Mouse (Mus musculus) heart, embryonic 13.5 days (tissue): ENCODE data around the gene Tbc1d9. TPM values are rescaled to one million over a fixed set of nuclear protein-coding genes. Genes with fewer than 3 reads are reported as not detected.

Experiments used
- ATAC-seq: fragments of 200-750 bp; cut with Nextera tagmentation; 2 replicates; pipeline ENCODE4 v1.8.0; 2017; ENCODE audit warnings: moderate TSS enrichment; ENCODE audit not compliant: insufficient number of reproducible peaks, low FRiP score, low TSS enrichment; ENCODE audit errors: extremely low read depth
- H3K27ac ChIP-seq: fragments of 300-500 bp; sonication (generic); replicated peaks from 2 replicates; pipeline ENCODE4 v1.5.1; 2015; ENCODE audit warnings: moderate library complexity, mild to moderate bottlenecking, inconsistent platforms
- H3K27me3 ChIP-seq: fragments of 300-500 bp; sonication (generic); replicated peaks from 2 replicates; pipeline ENCODE4 v1.6.1; 2015; ENCODE audit warnings: mild to moderate bottlenecking, inconsistent platforms
- H3K36me3 ChIP-seq: fragments of 300-500 bp; sonication (generic); 2 replicates; pipeline ENCODE4 v1.6.1; 2015; ENCODE audit warnings: mild to moderate bottlenecking, inconsistent platforms
- H3K4me1 ChIP-seq: fragments of 300-500 bp; sonication (generic); 2 replicates; pipeline ENCODE4 v1.6.1; 2015; ENCODE audit warnings: inconsistent platforms
- H3K4me2 ChIP-seq: fragments of 300-500 bp; sonication (generic); 2 replicates; pipeline ENCODE4 v1.6.1; 2015; ENCODE audit warnings: inconsistent platforms, mild to moderate bottlenecking, moderate library complexity
- H3K4me3 ChIP-seq: fragments of 300-500 bp; sonication (generic); 2 replicates; pipeline ENCODE4 v1.5.1; 2015; ENCODE audit warnings: moderate library complexity, mild to moderate bottlenecking, inconsistent platforms
- H3K9ac ChIP-seq: fragments of 300-500 bp; sonication (generic); 2 replicates; pipeline ENCODE4 v1.6.1; 2015; ENCODE audit warnings: inconsistent platforms, mild to moderate bottlenecking, moderate library complexity
- H3K9me3 ChIP-seq: fragments of 300-500 bp; sonication (generic); 2 replicates; pipeline ENCODE4 v1.6.1; 2016; ENCODE audit warnings: inconsistent platforms
- WGBS: fragments of 180-500 bp; shearing (Covaris S2); methylation state at CpG from one replicate; pipeline ENCODE4 v1.1.7; 2015; ENCODE audit warnings: mixed read lengths; 5-methylcytosine and 5-hydroxymethylcytosine counted together
- polyA plus RNA-seq: library from polyadenylated mRNA; unstranded; fragments of >200 nt; fragmentation: Nextera tagmentation; extraction: Ambion mirVana; gene quantifications from 2 replicates; pipeline ENCODE4 v1.2.1, GENCODE M21; 2015

Gene Tbc1d9
- polyA plus RNA-seq, 1 experiment from 2014 or later: 0.79 TPM

DNA sequence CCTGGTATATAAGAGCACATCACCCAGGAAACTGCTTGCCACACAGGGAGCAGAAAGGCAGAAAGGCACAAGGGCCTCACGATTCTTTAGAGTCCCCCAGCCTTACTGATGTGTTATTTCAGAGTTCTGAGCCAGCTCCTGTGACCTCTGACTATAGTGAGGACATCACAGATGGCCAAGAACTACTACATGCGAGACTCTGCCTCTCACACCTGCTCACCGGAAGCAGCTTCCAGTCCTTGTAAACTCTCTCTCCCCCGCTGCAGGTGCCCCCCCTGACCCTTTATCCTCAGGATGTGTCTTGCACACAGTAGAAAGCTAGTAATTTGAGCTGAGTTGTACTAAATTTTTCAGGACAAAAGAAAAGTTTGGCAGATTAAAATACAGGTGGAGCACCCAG lies 44.4 kb downstream of the Tbc1d9 start:
- Histone ChIP-seq H3K9ac (no peak overlapping the region), H3K4me3 (no peak overlapping the region), H3K4me2 (no peak overlapping the region), H3K4me1 (peaks cover 4% of the 10 kb centered on the region), H3K36me3 (peaks cover 3% of the 10 kb centered on the region; the same call in 1 of the 2 replicates), H3K9me3 (no peaks in the 10 kb centered on the region), H3K27me3 (no peaks in the 10 kb centered on the region), H3K27ac (no peak overlapping the region)
- ATAC-seq: no peak
- WGBS: 66% methylated on average over 4 of the region's 4 CpGs

DNA sequence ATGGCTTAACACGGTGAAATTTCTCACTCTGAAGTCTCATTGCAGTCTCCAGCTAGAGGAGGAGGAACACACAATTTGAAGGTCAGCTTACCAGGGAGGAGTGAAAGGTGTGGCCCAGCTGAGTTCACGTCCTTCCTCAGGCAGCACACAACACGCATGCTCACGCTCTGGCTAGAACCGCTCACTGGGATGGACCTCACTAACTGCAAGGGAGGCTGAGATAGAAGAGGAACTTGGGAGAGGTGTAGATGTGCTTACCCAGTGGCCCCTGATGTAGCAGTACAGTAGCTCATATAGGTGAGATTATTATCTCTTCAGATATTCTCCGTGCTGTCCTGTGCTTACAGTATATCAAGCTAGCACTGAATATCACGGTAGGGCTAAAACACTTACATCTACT lies 45.5 kb downstream of the Tbc1d9 start:
- Histone ChIP-seq H3K4me2 (no peak overlapping the region), H3K36me3 (peaks cover 3% of the 10 kb centered on the region; the same call in 1 of the 2 replicates), H3K9me3 (no peaks in the 10 kb centered on the region), H3K27ac (no peak overlapping the region), H3K9ac (no peak overlapping the region), H3K27me3 (no peaks in the 10 kb centered on the region), H3K4me1 (peaks cover 15% of the 10 kb centered on the region), H3K4me3 (no peak overlapping the region)
- ATAC-seq: no peak
- 86% methylated on average over 7 of the region's 7 CpGs for WGBS

DNA sequence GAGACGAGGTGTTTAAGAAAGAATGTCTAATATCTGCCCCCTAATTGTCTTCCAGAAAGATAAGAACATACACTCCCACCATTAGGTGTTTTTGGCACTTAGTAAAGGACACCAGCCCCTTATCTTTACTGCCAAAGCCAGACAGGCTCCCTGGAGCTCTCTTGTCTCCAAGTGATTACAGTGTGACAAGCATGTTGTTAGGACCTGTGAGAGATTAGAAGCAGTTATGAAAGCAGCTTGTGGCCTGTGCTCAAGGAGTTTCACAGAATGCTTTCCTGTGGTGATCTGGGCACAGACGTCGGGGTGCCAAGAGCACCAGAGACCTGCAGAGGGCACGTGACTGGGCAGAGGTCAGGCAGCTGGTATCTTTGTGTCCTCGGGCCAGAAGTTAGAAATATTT lies 49.9 kb downstream of the Tbc1d9 start:
- H3K27ac ChIP-seq: peak overlapping the region; percentile 72
- ATAC-seq: peak; percentile 48; the same call in 1 of the 2 replicates
- peak overlapping the region; percentile 45 for H3K4me2 ChIP-seq
- 5% methylated on average over 5 of the region's 5 CpGs for WGBS
- H3K4me3 ChIP-seq: no peak overlapping the region
- no peaks in the 10 kb centered on the region for H3K9me3 ChIP-seq
- no peak overlapping the region for H3K9ac ChIP-seq
- peaks cover 30% of the 10 kb centered on the region for H3K4me1 ChIP-seq
- no peaks in the 10 kb centered on the region for H3K27me3 ChIP-seq
- peaks cover 3% of the 10 kb centered on the region; the same call in 1 of the 2 replicates for H3K36me3 ChIP-seq

DNA sequence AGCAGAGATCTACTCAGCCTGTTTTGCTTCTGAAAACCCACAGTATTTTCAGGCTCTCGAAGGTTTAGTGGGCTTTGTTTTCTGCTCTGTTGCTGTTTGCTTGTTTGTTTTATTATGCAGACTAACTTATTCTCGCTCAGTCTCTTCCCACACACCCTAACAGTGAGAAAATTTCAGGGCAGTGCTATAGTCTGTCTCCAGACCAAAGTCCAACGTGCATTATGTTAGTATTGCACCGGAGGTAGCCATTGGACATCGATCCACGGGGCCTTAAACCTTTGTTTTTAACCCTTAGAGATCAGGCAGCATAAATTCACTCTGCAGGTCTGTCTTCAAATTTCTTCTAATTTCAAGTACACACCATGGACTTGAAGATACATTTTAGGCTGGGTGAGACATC lies 51.4 kb downstream of the Tbc1d9 start:
- Histone ChIP-seq H3K9ac (no peak overlapping the region), H3K4me3 (no peak overlapping the region), H3K27me3 (no peaks in the 10 kb centered on the region), H3K4me2 (peak overlapping the region; percentile 45; the same call in 1 of the 2 replicates), H3K9me3 (no peaks in the 10 kb centered on the region), H3K36me3 (no peaks in the 10 kb centered on the region; the same call in 1 of the 2 replicates), H3K27ac (no peak overlapping the region), H3K4me1 (peaks cover 30% of the 10 kb centered on the region)
- 80% methylated on average over 6 of the region's 6 CpGs for WGBS
- no peak for ATAC-seq

DNA sequence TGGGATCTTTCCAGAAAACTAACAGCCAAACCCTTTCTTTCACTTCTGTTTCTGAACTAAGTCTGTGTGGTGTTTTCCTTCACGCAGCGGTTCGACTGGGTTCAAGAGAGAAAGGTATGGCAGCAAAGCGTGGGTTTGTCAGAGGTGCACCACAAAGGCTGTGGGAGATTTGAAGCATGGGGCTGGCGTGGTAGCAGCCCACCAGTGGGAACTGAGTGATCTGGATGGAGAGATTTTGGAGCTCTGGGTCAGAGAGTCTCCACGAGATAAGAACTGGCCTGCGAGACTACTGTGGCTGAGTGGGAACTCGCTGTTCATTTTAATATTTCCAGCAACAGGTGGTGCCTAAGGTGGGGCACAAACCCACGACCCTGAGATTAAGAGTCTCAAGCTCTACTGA lies 52.0 kb downstream of the Tbc1d9 start:
- H3K9ac ChIP-seq: no peak overlapping the region
- H3K4me1 ChIP-seq: peaks cover 30% of the 10 kb centered on the region
- H3K4me3 ChIP-seq: no peak overlapping the region
- no peak for ATAC-seq
- no peaks in the 10 kb centered on the region; the same call in 1 of the 2 replicates for H3K36me3 ChIP-seq
- WGBS: 88% methylated on average over 9 of the region's 9 CpGs
- no peaks in the 10 kb centered on the region for H3K27me3 ChIP-seq
- H3K27ac ChIP-seq: no peak overlapping the region
- H3K4me2 ChIP-seq: no peak overlapping the region
- no peaks in the 10 kb centered on the region for H3K9me3 ChIP-seq

DNA sequence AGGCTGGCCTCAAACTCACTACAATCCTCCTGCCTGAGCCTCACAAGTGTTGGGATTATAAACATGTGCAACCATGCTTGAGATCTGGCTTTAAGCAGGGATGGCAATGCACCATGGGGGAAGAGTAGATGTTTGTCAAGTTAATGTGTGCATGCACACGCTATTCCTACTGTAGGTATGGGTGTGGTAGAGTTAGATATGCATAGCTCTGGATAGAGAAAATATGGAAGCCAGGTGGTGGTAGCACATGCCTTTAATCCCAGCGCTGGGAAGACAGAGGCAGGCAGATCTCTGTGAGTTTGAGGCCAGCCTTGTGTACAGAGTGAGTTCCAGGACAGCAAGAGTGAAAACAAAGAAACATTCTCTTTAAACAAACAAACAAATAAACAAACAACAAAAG lies 52.7 kb downstream of the Tbc1d9 start:
- no peak for ATAC-seq
- peaks cover 30% of the 10 kb centered on the region for H3K4me1 ChIP-seq
- H3K4me3 ChIP-seq: no peak overlapping the region
- no peak overlapping the region for H3K27ac ChIP-seq
- no peaks in the 10 kb centered on the region for H3K9me3 ChIP-seq
- H3K4me2 ChIP-seq: no peak overlapping the region
- WGBS: 86% methylated on average over 2 of the region's 2 CpGs
- H3K36me3 ChIP-seq: no peaks in the 10 kb centered on the region; the same call in 1 of the 2 replicates
- H3K27me3 ChIP-seq: no peaks in the 10 kb centered on the region
- H3K9ac ChIP-seq: no peak overlapping the region

DNA sequence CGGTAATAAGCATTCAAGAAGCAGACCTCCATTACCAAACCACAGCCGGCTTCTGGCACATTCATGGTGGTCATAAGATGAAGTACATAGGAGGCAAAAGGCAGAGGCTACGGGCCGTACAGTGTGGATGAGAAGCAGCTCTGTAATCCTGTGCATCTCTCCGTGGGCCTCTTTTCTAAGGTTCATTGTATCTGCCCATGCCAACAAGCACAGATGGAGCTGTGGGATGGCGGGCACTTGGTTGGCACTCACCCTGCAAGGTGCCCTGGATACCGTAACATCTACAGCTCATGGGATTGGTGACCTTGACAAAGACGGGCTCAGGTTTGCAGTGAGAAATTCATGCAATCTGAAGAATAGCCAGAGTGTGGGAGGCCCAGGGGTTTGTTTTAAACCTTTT lies 54.2 kb downstream of the Tbc1d9 start:
- Histone ChIP-seq H3K27me3 (no peaks in the 10 kb centered on the region), H3K9me3 (no peaks in the 10 kb centered on the region), H3K36me3 (no peaks in the 10 kb centered on the region), H3K27ac (no peak overlapping the region), H3K9ac (no peak overlapping the region), H3K4me2 (no peak overlapping the region), H3K4me3 (no peak overlapping the region), H3K4me1 (peaks cover 30% of the 10 kb centered on the region)
- ATAC-seq: no peak
- 86% methylated on average over 8 of the region's 8 CpGs for WGBS

DNA sequence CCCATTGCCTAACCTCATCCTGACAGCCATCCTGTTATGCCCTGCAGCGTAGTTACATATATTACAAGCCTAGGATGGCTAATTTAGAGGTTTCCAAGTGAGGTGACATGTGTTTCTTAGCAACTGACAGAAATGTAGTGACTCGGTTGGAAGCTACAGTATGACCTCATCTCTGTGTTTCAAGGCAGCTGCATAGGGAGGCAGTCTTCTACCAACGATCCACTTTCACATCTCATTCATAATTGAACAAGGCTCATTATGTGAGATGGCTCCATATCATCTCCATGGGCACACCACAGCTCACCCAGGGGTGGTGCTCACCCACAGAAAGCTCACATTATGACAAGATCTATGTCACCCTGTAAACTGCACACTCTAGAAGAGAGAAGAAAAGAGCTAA lies 55.6 kb downstream of the Tbc1d9 start:
- Histone ChIP-seq H3K27me3 (no peaks in the 10 kb centered on the region), H3K4me3 (no peak overlapping the region), H3K36me3 (no peaks in the 10 kb centered on the region), H3K27ac (no peak overlapping the region), H3K4me1 (peaks cover 17% of the 10 kb centered on the region), H3K4me2 (no peak overlapping the region), H3K9ac (no peak overlapping the region), H3K9me3 (no peaks in the 10 kb centered on the region)
- ATAC-seq: no peak
- 74% methylated on average over 3 of the region's 3 CpGs for WGBS

DNA sequence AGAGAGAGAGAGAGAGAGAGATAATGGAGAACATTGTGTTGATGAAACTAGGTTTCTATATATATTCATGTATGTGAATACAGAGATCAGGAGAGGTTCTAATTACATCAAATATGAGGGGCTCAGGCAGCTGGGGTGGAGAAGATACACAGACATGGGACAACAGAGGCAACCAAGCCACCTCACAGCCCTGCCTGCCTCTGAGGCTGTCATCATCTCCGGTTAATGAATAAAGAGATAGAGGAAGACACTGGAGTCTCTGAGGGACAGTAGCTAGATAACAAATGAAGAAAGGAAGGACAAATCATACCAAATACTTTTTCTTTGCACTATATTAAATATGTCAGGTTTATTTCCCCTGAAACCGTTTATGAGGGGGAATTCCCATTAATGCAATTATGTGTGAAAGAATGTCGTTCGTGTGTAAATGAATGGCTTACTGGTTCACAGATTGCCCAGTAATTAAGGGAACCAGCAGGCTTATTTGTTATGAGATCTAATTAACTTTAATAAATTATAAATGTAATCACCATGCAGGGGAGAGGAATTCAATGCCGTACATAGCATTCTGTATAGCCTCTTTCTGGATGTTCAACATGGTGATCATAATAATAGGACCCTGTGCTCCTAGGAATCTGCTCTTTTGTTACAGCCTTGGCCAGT lies 59.7 kb downstream of the Tbc1d9 start:
- no peaks in the 10 kb centered on the region for H3K36me3 ChIP-seq
- no peak overlapping the region for H3K9ac ChIP-seq
- H3K4me3 ChIP-seq: no peak overlapping the region
- H3K27me3 ChIP-seq: no peaks in the 10 kb centered on the region
- no peak overlapping the region for H3K27ac ChIP-seq
- H3K4me1 ChIP-seq: no peaks in the 10 kb centered on the region
- H3K4me2 ChIP-seq: no peak overlapping the region
- no peak for ATAC-seq
- H3K9me3 ChIP-seq: no peaks in the 10 kb centered on the region
- WGBS: 87% methylated on average over 5 of the region's 5 CpGs

DNA sequence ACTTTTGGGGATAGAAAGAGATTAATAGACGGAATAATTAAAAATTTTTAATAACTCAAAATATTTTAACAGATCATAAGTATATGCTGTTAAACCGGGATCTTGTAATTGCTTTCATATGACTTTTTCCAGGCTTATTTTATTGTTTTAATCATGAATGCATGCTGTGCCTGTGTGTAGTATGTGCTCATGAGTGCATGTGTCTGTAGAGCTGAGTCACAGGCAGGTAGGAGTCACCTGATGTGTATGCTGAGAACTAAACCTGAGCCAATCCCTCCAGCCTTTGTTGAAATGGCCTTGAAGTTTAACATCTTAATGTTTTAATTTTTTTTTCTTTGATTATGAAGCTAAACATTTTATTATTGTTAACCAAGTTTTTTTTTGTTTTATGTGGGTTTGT lies 60.4 kb downstream of the Tbc1d9 start:
- no peak for ATAC-seq
- no peaks in the 10 kb centered on the region for H3K9me3 ChIP-seq
- H3K4me2 ChIP-seq: no peak overlapping the region
- H3K36me3 ChIP-seq: no peaks in the 10 kb centered on the region
- 77% methylated on average over 2 of the region's 2 CpGs for WGBS
- no peak overlapping the region for H3K27ac ChIP-seq
- H3K4me3 ChIP-seq: no peak overlapping the region
- H3K27me3 ChIP-seq: no peaks in the 10 kb centered on the region
- H3K9ac ChIP-seq: no peak overlapping the region
- no peaks in the 10 kb centered on the region for H3K4me1 ChIP-seq

DNA sequence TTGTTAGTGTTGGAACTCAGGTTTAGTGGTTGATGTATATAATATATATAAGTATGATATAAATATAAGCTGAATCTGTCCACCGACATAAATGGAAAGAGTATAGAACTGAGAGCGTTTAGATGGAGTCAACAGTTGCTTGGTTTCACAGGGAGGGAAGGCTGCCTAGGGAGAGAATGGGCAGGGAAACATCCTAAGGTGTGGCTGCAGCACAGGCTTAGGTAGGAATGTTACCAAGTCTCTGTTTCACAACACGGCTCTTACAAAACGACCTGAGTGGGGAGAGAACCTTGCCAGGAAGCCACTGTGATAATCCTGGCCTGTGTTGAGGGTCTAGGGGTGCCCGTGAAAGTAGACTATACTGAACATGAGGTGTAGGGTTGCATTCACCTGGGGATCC lies 62.2 kb downstream of the Tbc1d9 start:
- H3K27ac ChIP-seq: no peak overlapping the region
- WGBS: 78% methylated on average over 5 of the region's 5 CpGs
- no peaks in the 10 kb centered on the region for H3K4me1 ChIP-seq

DNA sequence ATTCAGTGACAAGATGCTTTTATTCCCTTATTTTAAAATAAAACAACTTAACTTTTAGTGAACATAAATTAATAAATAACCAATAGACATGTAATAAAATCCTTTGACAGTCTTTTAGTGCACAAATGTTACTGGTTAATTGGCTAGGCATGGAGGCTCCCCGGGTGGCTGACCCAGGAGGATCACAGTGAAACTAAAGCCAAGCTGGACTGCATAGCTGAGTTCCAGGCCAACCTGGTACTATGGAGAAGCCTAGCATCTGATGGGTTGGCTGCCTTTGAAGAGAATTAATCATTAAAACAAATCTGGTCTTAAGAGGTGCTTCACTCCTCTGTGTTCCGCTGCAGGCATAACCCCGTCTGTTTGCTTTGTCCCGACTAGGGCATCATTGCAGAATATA lies 67.9 kb downstream of the Tbc1d9 start:
- WGBS: 85% methylated on average over 4 of the region's 4 CpGs
- no peaks in the 10 kb centered on the region for H3K9me3 ChIP-seq
- no peak overlapping the region for H3K27ac ChIP-seq
- no peak overlapping the region for H3K9ac ChIP-seq
- H3K4me1 ChIP-seq: no peaks in the 10 kb centered on the region
- H3K4me3 ChIP-seq: no peak overlapping the region
- no peak for ATAC-seq
- no peak overlapping the region for H3K4me2 ChIP-seq
- no peaks in the 10 kb centered on the region; the same call in 1 of the 2 replicates for H3K36me3 ChIP-seq
- H3K27me3 ChIP-seq: no peaks in the 10 kb centered on the region

More for the DNA sequence above, 62.2 kb downstream of the Tbc1d9 start:
- Histone ChIP-seq H3K4me2 (no peak overlapping the region), H3K9ac (no peak overlapping the region), H3K27me3 (no peaks in the 10 kb centered on the region), H3K9me3 (no peaks in the 10 kb centered on the region), H3K4me3 (no peak overlapping the region), H3K36me3 (no peaks in the 10 kb centered on the region)
- ATAC-seq: no peak
